Mouse (Mus musculus): ENCODE results near the gene Eps15. TPM values are rescaled to one million over a fixed set of nuclear protein-coding genes. Genes with fewer than 3 reads are reported as not detected.
A peak's percentile ranks its signal among the peaks of the same experiment; 100 is the strongest.

The Eps15 gene
- polyA plus RNA-seq (2017; shearing (Covaris generic)), result 10 to 100 TPM; 68.9 to 72.9 (median 72.8) TPM

GRCm38 (mm10) chr4:109279689-109280458 is at the start of gene Eps15:
Gene Eps15 (plus strand): TSS chr4:109280268.
- ATAC-seq, result peak; percentile 92

- no peak for ATAC-seq
These were observed 45.9 kb upstream of the Eps15 start, which contains the start of gene Calr4 for GRCm38 (mm10) chr4:109234185-109234584. Gene Calr4 (plus strand): TSS chr4:109234485.

GRCm38 (mm10) chr4:109234806-109235350 is 45.2 kb upstream of the Eps15 start:
- ATAC-seq, result no peak

GRCm38 (mm10) chr4:109236186-109236879 is 43.7 kb upstream of the Eps15 start:
- ATAC-seq, result no peak

- no peak for ATAC-seq
These were observed 41.4 kb upstream of the Eps15 start for GRCm38 (mm10) chr4:109238428-109239268.

- no peak for ATAC-seq
These were observed 38.8 kb upstream of the Eps15 start for GRCm38 (mm10) chr4:109241221-109241620.

- no peak for ATAC-seq
These were observed 38.1 kb upstream of the Eps15 start for GRCm38 (mm10) chr4:109241934-109242333.

- ATAC-seq, result no peak
These were observed 35.6 kb upstream of the Eps15 start for GRCm38 (mm10) chr4:109244506-109244905.

GRCm38 (mm10) chr4:109245016-109245620 is 35.0 kb upstream of the Eps15 start:
- ATAC-seq, result no peak

GRCm38 (mm10) chr4:109251605-109252004 is 28.5 kb upstream of the Eps15 start:
- ATAC-seq, result peak; percentile 56

- ATAC-seq, result no peak
These were observed 27.9 kb upstream of the Eps15 start for GRCm38 (mm10) chr4:109252199-109252598.

- no peak for ATAC-seq
These were observed 26.4 kb upstream of the Eps15 start for GRCm38 (mm10) chr4:109253664-109254151.

GRCm38 (mm10) chr4:109254511-109254910 is 25.6 kb upstream of the Eps15 start:
- ATAC-seq, result no peak

GRCm38 (mm10) chr4:109255321-109255720 is 24.7 kb upstream of the Eps15 start:
- ATAC-seq, result no peak

- no peak for ATAC-seq
These were observed 24.2 kb upstream of the Eps15 start for GRCm38 (mm10) chr4:109255727-109256417.

- ATAC-seq, result no peak
These were observed 23.3 kb upstream of the Eps15 start for GRCm38 (mm10) chr4:109256791-109257190.

- ATAC-seq, result no peak
These were observed 22.4 kb upstream of the Eps15 start for GRCm38 (mm10) chr4:109257639-109258038.

GRCm38 (mm10) chr4:109262068-109262467 is 18.0 kb upstream of the Eps15 start:
- no peak for ATAC-seq

GRCm38 (mm10) chr4:109266056-109266455 is 14.0 kb upstream of the Eps15 start:
- ATAC-seq, result no peak

- no peak for ATAC-seq
These were observed 13.3 kb upstream of the Eps15 start for GRCm38 (mm10) chr4:109266744-109267143.

- ATAC-seq, result no peak
These were observed 12.6 kb upstream of the Eps15 start for GRCm38 (mm10) chr4:109267452-109267851.

All from inflammation-experienced regulatory T-cells, adult 6 months (primary cell).